Mouse (Mus musculus) embryonic facial prominence, embryonic 15.5 days (tissue): ENCODE measurements at regions not wholly inside any gene's neighbourhood (a gene's known extent, or its start where the extent isn't known, plus 50 kb on each side); places are given as distances from the start of the nearest gene placed in this dataset.

Experiments
- ATAC-seq: fragments of 200-750 bp; cut with Nextera tagmentation; 2 replicates; pipeline ENCODE4 v1.8.0; 2017; ENCODE audit warnings: low read depth, moderate TSS enrichment; ENCODE audit not compliant: insufficient number of reproducible peaks, low FRiP score, low TSS enrichment
- H3K27ac ChIP-seq: fragments of 300-500 bp; sonication (generic); replicated peaks from 2 replicates; pipeline ENCODE4 v1.5.1; 2015; ENCODE audit warnings: mild to moderate bottlenecking, inconsistent platforms
- H3K27me3 ChIP-seq: fragments of 300-500 bp; sonication (generic); 2 replicates; pipeline ENCODE4 v1.6.1; 2015; ENCODE audit warnings: inconsistent platforms
- H3K36me3 ChIP-seq: fragments of 300-500 bp; sonication (generic); 2 replicates; pipeline ENCODE4 v1.6.1; 2015; ENCODE audit warnings: mild to moderate bottlenecking, inconsistent platforms
- H3K4me1 ChIP-seq: fragments of 300-500 bp; sonication (generic); 2 replicates; pipeline ENCODE4 v1.6.1; 2015; ENCODE audit warnings: inconsistent platforms
- H3K4me2 ChIP-seq: fragments of 300-500 bp; sonication (generic); replicated peaks from 2 replicates; pipeline ENCODE4 v1.6.1; 2015; ENCODE audit warnings: mild to moderate bottlenecking, inconsistent platforms
- H3K4me3 ChIP-seq: fragments of 300-500 bp; sonication (generic); replicated peaks from 2 replicates; pipeline ENCODE4 v1.5.1; 2015; ENCODE audit warnings: mild to moderate bottlenecking, inconsistent platforms
- H3K9ac ChIP-seq: fragments of 300-500 bp; sonication (generic); 2 replicates; pipeline ENCODE4 v1.6.1; 2015; ENCODE audit warnings: inconsistent platforms
- H3K9me3 ChIP-seq: fragments of 300-500 bp; sonication (generic); replicated peaks from 2 replicates; pipeline ENCODE4 v1.6.1; 2016; ENCODE audit warnings: inconsistent platforms
- WGBS: fragments of 180-500 bp; shearing (Covaris S2); methylation state at CpG from one replicate; pipeline ENCODE4 v1.1.7; 2015; 5-methylcytosine and 5-hydroxymethylcytosine counted together

DNA sequence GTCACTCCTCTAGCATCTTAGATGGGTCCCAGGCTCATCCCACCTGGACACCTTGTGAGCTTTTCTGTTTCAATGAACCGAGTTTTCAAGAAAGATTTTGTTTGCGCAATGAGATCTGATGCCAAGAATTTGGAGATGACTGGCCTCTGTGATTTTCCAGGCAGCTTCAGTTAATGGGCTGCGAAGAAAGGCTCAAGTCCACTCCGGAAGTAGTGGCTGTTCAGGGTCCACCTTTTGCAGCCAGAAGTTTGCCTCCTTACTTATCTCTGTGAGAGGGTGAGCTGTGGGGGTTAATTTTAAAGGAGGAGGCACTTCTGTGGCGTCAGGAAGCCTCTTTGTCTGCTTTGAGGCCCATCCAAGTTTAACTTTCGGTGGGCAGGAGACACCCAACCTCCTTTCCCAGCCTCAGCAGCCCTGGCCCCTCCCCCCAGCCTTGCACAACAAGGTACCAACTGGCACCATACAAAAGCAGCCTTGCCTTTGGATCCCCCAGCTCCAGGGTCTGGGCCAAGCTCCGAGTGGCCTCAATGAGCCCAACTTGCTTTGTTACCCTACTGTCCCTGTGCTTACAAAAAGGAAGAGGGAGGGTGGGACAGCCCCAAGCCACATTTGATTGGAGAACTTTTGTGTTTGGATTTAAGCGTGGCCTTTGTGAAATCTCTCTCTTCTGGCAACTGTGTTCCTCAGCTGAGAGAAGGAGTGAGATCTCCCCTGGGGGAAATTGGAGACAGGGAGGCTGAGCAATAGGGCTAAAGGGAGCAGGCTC lies 75.3 kb downstream of the Lsm3 start:
- WGBS = 41% methylated on average over 8 of the region's 8 CpGs
- no peak overlapping the region for H3K9ac ChIP-seq
- no peak overlapping the region for H3K4me3 ChIP-seq
- no peaks in the 10 kb centered on the region for H3K27me3 ChIP-seq
- peak overlapping the region; percentile 19; the same call in 1 of the 2 replicates for H3K27ac ChIP-seq
- no peaks in the 10 kb centered on the region for H3K9me3 ChIP-seq
- H3K4me1 ChIP-seq = peaks cover 17% of the 10 kb centered on the region
- no peaks in the 10 kb centered on the region for H3K36me3 ChIP-seq
- no peak for ATAC-seq
- no peak overlapping the region for H3K4me2 ChIP-seq

DNA sequence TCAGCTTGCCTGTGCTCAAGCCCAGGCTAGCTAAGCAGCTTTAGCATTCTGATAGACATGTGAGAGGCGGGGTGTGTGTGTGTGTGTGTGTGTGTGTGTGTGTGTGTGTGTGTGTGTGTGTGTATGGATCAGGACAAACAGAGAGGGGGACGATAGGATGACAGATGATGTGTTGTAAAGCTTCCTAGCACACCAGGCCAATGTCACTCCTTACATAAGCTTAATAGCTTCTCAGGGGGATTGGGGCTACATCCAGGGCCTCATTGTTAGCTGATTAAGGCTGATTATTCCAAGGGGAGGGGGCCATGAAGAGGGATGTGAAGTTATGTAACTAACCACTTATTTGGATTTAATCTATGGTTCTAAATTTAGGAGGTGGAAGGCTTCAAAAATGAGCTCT lies 76.9 kb downstream of the Lsm3 start:
- 70% methylated on average over 2 of the region's 2 CpGs for WGBS
- no peak overlapping the region for H3K9ac ChIP-seq
- H3K9me3 ChIP-seq = no peaks in the 10 kb centered on the region
- no peaks in the 10 kb centered on the region for H3K36me3 ChIP-seq
- no peak overlapping the region for H3K4me2 ChIP-seq
- H3K27ac ChIP-seq = no peak overlapping the region
- H3K4me1 ChIP-seq = peaks cover 17% of the 10 kb centered on the region
- no peak overlapping the region for H3K4me3 ChIP-seq
- no peaks in the 10 kb centered on the region for H3K27me3 ChIP-seq
- no peak for ATAC-seq

DNA sequence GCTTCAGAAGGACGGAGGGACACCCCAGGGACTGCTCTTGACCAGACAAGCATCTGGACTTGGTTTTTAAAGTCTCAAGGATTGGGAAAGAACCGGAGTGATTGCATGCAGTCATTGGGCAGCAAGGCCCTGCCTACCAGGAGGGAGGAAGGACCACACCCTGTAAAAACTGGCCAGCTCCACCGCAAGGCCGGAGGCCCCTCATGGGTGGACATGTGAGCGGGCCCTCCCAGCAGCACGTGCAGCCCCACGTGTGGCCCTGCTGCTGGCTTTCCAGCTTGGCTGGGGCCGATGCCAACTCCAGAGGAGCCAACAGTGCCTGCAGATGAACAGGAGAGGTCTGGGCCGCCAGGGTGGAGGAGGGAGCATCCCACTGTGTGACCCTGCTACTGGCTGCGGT lies 83.2 kb downstream of the Lsm3 start:
- Histone ChIP-seq H3K27me3 (no peaks in the 10 kb centered on the region), H3K36me3 (no peaks in the 10 kb centered on the region), H3K9me3 (no peaks in the 10 kb centered on the region), H3K4me3 (no peak overlapping the region), H3K27ac (no peak overlapping the region), H3K9ac (no peak overlapping the region), H3K4me1 (peaks cover 7% of the 10 kb centered on the region; the same call in 1 of the 2 replicates), H3K4me2 (no peak overlapping the region)
- WGBS = 37% methylated on average over 10 of the region's 10 CpGs
- peak; percentile 78 for ATAC-seq

DNA sequence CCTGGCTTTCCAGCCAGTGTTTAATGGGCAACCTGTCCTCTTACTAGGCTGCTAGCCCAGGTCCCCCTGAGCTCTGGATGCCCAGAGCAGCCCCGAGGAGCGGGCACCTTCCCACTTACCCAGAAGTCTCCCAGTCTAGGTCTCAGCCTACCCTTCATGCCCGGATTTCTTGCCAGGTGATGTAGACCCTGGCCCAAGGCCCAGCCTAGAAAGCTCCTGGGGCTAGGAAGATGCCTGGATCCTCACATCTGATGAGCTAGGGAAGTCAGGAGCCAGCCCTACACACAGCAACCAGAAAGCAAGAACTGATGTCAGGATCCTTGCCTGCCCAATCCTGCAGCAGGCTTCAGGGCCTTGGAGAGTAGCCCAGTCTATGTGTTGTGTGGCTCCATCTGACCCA lies 83.7 kb upstream of the Slc6a6 start:
- WGBS = 76% methylated on average over 3 of the region's 3 CpGs
- Histone ChIP-seq H3K4me2 (no peak overlapping the region), H3K27ac (no peak overlapping the region), H3K9ac (no peak overlapping the region), H3K27me3 (no peaks in the 10 kb centered on the region), H3K9me3 (no peaks in the 10 kb centered on the region), H3K36me3 (no peaks in the 10 kb centered on the region), H3K4me1 (peaks cover 7% of the 10 kb centered on the region; the same call in 1 of the 2 replicates), H3K4me3 (no peak overlapping the region)
- no peak for ATAC-seq

DNA sequence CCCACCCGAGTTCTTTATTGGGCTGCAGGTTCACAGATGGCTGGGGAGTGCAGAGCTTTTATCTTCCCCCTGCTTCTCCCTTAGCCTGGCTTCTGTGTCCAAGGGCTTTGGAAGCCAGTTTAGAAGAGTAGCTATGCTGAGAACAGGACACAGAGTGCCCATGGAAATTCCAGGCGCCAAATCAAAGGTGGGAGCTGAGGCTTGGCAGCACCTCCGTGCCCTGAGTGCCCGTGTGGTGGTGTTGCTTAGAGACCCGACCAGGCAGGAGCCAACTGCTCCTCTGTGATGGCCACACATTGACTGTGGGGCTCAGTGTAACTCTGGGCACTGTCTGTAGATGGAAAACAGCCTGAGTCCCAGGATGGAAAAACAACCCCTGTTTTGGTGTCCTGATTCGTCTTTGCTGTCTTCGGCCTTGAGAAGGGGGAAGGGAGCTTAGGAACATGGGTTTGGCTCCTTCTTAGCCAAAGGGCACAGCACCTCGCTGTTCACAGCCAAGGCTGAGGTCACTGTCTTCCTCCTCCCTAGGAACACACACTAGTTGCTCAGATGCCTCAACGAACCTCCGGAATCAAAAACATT lies 77.1 kb upstream of the Slc6a6 start:
- H3K27ac ChIP-seq = no peak overlapping the region
- H3K4me1 ChIP-seq = no peaks in the 10 kb centered on the region
- 85% methylated on average over 10 of the region's 10 CpGs for WGBS
- H3K4me3 ChIP-seq = no peak overlapping the region
- no peaks in the 10 kb centered on the region for H3K36me3 ChIP-seq
- H3K4me2 ChIP-seq = no peak overlapping the region
- H3K9ac ChIP-seq = no peak overlapping the region
- ATAC-seq = no peak
- no peaks in the 10 kb centered on the region for H3K27me3 ChIP-seq
- no peaks in the 10 kb centered on the region for H3K9me3 ChIP-seq

DNA sequence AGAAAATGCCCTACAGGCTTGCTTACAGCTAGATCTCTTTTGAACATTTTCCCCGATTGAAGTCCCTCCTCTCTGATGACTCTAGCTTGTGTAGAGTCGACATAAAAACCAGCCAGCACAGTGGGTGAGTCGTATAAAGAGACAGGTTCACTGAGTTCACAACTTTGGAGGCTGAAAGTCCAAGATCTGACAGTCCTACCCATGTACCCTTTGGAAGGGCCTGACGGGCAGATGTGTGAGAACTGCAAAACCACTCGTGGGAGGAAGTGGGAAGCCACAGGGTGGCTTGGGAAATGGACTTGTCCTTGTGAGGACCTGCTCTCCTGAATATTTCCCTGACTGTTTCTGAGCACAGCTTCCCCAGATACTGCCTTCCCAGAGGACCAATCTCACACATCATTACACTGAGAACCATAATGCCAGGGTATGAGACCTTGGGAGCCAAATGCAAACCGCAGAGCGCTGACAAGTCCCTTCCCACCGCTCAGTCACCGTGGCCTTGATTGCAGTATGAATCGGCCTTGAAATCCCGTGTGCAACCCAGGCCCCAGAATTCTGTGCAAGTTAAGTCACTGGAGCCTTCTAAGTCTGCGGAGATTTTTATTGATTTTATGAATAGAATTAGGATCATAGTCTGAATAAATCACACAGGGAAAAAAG lies 76.1 kb upstream of the Slc6a6 start:
- no peak overlapping the region for H3K4me3 ChIP-seq

DNA sequence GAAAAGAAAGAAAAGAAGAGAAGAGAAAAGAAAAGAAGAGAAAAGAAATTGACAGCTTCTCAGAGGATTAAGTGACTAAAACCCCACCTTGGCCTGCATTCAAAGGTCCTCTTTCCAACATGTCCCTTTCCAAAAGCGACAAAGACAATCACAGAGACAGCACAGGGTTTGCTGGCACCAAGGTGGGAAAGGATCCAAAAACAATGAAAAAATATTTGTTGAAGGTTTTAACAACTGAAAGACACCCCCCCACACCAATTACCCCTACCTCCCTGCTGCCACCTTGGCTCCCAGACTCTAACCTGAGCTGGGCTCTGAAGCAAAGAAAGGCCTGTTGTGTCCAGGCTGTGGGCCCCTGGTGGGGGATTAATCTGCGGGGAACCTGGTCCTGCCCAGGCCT lies 74.2 kb upstream of the Slc6a6 start:
- Histone ChIP-seq H3K27ac (no peak overlapping the region), H3K9me3 (no peaks in the 10 kb centered on the region), H3K27me3 (no peaks in the 10 kb centered on the region), H3K4me1 (no peaks in the 10 kb centered on the region), H3K4me2 (no peak overlapping the region), H3K36me3 (no peaks in the 10 kb centered on the region), H3K9ac (no peak overlapping the region), H3K4me3 (no peak overlapping the region)
- WGBS = 39% methylated on average over 2 of the region's 2 CpGs
- no peak for ATAC-seq

More for the DNA sequence above, 76.1 kb upstream of the Slc6a6 start:
- Histone ChIP-seq H3K27me3 (no peaks in the 10 kb centered on the region), H3K27ac (no peak overlapping the region), H3K9ac (no peak overlapping the region), H3K9me3 (no peaks in the 10 kb centered on the region), H3K4me2 (no peak overlapping the region), H3K4me1 (no peaks in the 10 kb centered on the region), H3K36me3 (no peaks in the 10 kb centered on the region)
- ATAC-seq = no peak
- 74% methylated on average over 12 of the region's 12 CpGs for WGBS

DNA sequence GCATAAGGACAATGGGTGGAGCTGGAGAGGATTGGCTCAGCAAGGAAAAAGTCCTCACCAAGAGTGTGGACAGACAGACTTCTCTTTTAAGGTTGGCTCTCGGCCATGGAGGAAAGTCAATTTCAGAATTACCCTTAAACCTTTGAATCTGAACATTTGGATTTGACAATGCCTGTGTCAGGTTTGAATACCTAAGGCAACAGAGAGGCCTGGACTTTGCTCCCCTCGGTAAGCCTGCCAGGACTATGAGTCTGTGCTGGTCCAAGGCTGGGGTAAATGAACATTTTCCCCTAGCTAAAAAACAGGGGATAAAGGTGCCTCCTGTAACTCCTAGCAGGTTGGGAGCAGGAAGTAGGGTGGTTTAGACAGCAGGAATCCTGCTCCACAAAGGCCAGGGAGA lies 68.8 kb upstream of the Slc6a6 start:
- Histone ChIP-seq H3K9ac (no peak overlapping the region), H3K4me2 (no peak overlapping the region), H3K36me3 (no peaks in the 10 kb centered on the region), H3K9me3 (no peaks in the 10 kb centered on the region), H3K4me1 (peaks cover 29% of the 10 kb centered on the region), H3K27ac (peak overlapping the region; percentile 48), H3K4me3 (no peak overlapping the region), H3K27me3 (no peaks in the 10 kb centered on the region)
- 70% methylated on average over 2 of the region's 2 CpGs for whole genome bisulfite sequencing
- no peak for ATAC-seq

DNA sequence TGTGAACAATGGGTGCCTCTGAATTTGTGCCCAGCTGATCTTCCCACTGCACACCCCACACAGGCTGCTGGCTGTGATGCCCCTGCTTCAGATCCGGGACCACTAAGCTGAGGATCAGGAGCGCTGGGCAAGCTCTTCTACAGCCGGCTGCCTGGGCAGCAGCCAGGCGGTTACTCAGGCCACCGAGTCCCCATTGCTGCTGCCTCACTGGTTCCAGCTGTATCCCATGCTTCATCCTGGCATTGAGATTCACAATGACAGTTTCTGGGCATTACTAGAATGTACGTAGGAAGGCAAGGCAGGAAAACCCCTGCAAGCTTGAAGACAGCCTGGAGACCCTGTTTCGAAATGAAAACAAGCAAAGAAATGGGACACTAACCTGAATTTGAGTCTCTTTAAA lies 67.3 kb upstream of the Slc6a6 start:
- Histone ChIP-seq H3K4me1 (peaks cover 33% of the 10 kb centered on the region), H3K9me3 (no peaks in the 10 kb centered on the region), H3K27me3 (no peaks in the 10 kb centered on the region), H3K4me3 (peak overlapping the region; percentile 37), H3K36me3 (no peaks in the 10 kb centered on the region), H3K4me2 (peak overlapping the region; percentile 56), H3K9ac (peak overlapping the region; percentile 19; the same call in 1 of the 2 replicates), H3K27ac (peak overlapping the region; percentile 48; the same call in 1 of the 2 replicates)
- 67% methylated on average over 7 of the region's 7 CpGs for WGBS
- ATAC-seq = no peak

DNA sequence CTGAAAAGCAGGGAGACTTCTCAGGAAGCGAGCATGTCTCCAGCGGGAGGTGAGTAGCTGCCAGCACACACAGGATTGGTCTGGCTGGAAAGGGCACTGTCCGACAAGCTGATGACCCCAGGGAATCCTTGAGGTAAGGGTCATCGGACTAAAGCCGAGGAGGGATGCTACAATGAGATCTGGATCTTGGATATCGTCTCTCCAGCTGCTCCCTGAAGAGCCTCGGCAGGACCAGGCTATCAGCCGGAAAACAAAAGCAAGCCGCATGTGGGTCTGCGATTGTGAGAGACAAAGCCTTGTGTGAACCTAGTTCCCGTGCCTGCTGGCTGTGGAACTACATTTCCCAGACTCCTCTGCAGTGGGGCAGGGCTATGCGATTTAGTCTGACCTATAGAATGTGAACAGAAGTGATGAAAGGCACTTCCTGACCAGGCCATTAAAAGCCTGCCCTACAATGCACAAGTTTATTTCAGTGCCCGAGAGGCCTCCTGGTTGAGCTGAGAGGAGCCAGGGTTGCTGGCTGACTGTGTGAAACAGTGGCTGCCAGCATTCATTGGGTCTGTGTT lies 66.7 kb upstream of the Slc6a6 start:
- Histone ChIP-seq H3K36me3 (no peaks in the 10 kb centered on the region), H3K9me3 (no peaks in the 10 kb centered on the region), H3K4me2 (peak overlapping the region; percentile 56), H3K9ac (peak overlapping the region; percentile 22; the same call in 1 of the 2 replicates), H3K4me3 (peak overlapping the region; percentile 37), H3K4me1 (peaks cover 33% of the 10 kb centered on the region), H3K27me3 (no peaks in the 10 kb centered on the region), H3K27ac (peak overlapping the region; percentile 48)
- WGBS = 5% methylated on average over 13 of the region's 13 CpGs
- peak; percentile 87 for ATAC-seq

DNA sequence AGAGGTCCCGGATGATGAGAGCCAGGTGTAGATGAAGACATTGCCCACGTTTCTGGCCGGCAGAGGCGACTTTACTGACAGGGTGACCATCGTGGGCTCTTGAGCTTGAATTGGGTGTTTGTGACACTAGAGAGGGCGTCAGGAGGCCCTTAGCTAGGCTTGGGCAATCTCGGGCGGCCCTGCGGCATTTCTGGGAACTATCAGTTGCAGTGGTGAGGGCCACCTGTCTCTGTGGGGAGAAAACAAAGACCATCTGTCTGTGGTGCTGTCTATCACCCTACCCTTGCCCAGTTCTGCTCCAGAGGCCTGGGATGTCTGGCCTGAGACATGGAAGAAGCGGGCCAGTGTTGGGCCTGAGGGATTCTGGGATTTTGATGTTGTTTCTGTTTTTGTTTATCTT lies 66.2 kb upstream of the Slc6a6 start:
- H3K27me3 ChIP-seq = no peaks in the 10 kb centered on the region
- no peaks in the 10 kb centered on the region for H3K9me3 ChIP-seq
- no peak overlapping the region for H3K9ac ChIP-seq
- 72% methylated on average over 10 of the region's 10 CpGs for WGBS
- H3K27ac ChIP-seq = peak overlapping the region; percentile 40
- no peak for ATAC-seq
- no peaks in the 10 kb centered on the region for H3K36me3 ChIP-seq
- H3K4me2 ChIP-seq = peak overlapping the region; percentile 56; the same call in 1 of the 2 replicates
- no peak overlapping the region for H3K4me3 ChIP-seq
- H3K4me1 ChIP-seq = peaks cover 33% of the 10 kb centered on the region
